ENCODE assay signal across 13 mouse cellular contexts in genomic region chr9:67299164-67299563, GRCm38 (mm10).
DNase-seq lines count a peak whose midpoint lies in the region; TF ChIP-seq lines count a peak whose summit lies in the region.
"Had no signal": no experiment of that assay in that cellular context is flagged by ENCODE, and none has a peak within 500 bp of the region (broad histone marks: within the 10 kb centered on the region; RNA-seq: fewer than 3 reads in every experiment).

No protein-coding gene starts in this region.

- H3K4me3 ChIP-seq in layer of hippocampus, adult 2 months: no peak overlapping the region
- no peak overlapping the region for H3K4me3 ChIP-seq in thymus, adult 2 months (ENCODE audit: control insufficient read depth, insufficient read depth, low read length)
- H3K4me3 ChIP-seq: heart, adult 2 months; liver, embryonic 15.5 days; neural tube, embryonic 15.5 days had no signal

- H3K27me3 ChIP-seq in thymus, adult 2 months (ENCODE audit: control insufficient read depth, insufficient read depth, low read length): no peaks in the 10 kb centered on the region
- H3K27me3 ChIP-seq: liver, embryonic 15.5 days; neural tube, embryonic 15.5 days had no signal

- no peak for TF ChIP-seq CTCF in layer of hippocampus, adult 2 months (conservative IDR thresholded peaks at IDR 0.05)
- TF ChIP-seq CTCF in thymus, adult 2 months (IDR thresholded peaks at IDR 0.05; ENCODE audit: borderline replicate concordance, control insufficient read depth, extremely low read depth, insufficient read depth, low read length, poor library complexity): no peak

- no peaks in the 10 kb centered on the region for H3K36me3 ChIP-seq in thymus, adult 2 months (ENCODE audit: control insufficient read depth, insufficient read depth, low read length)

- WGBS in thymus, adult 2 months: 94% methylated on average over 6 of the region's 6 CpGs

- peak; percentile 12 for DNase-seq in adrenal gland, adult 2 months
- DNase-seq in adrenal gland, adult 18-20 months (ENCODE audit: low spot score in 2 of 2): no peak
- DNase-seq in layer of hippocampus, adult 2 months (ENCODE audit: low spot score in 2 of 2): no peak
- no peak for DNase-seq in layer of hippocampus, adult 8-10 months (ENCODE audit: low spot score in 2 of 2)
- DNase-seq in kidney, postnatal 10 days: peak; percentile 55
- DNase-seq in lung, postnatal 25 days (ENCODE audit: low spot score): peak; percentile 72
- no peak for DNase-seq in left cerebral cortex, postnatal 25 days (ENCODE audit: low spot score in 2 of 2)
- no peak for DNase-seq in thymus, adult 2 months
- DNase-seq: cerebellum, postnatal 14 days had no signal

- no peaks in the 10 kb centered on the region for H3K4me1 ChIP-seq in thymus, adult 2 months (replicated peaks; ENCODE audit: control insufficient read depth, insufficient read depth, low read length)
- H3K4me1 ChIP-seq: liver, embryonic 15.5 days had no signal

- peak overlapping the region; percentile 36; the same call in 1 of the 2 replicates for H3K27ac ChIP-seq in layer of hippocampus, adult 2 months
- H3K27ac ChIP-seq in thymus, adult 2 months (ENCODE audit: control insufficient read depth, insufficient read depth, low read length): no peak overlapping the region
- H3K27ac ChIP-seq: heart, adult 2 months; hindbrain, embryonic 14.5 days; liver, embryonic 15.5 days; neural tube, embryonic 15.5 days had no signal

- intact Hi-C loops in left cerebral cortex, postnatal 25 days (cut with DNase I): no loop called here

- no peak for TF ChIP-seq POLR2A in thymus, adult 2 months (IDR thresholded peaks at IDR 0.05; ENCODE audit: control insufficient read depth, extremely low read depth, insufficient read depth, low read length, poor library complexity)

Comparison
In these comparisons a context has a peak if more than half of its experiments do, and no peak if none do; other contexts are left out.
1. DNase-seq: peak in adrenal gland, adult 2 months (single experiment), kidney, postnatal 10 days (single experiment) and lung, postnatal 25 days (single experiment); none in adrenal gland, adult 18-20 months (0 of 2), layer of hippocampus, adult 2 months (0 of 2), layer of hippocampus, adult 8-10 months (0 of 2), left cerebral cortex, postnatal 25 days (0 of 2) and thymus, adult 2 months (single experiment).